Mouse (Mus musculus) embryonic facial prominence, embryonic 14.5 days (tissue): ENCODE measurements around the gene Ceacam9. TPM values are rescaled to one million over a fixed set of nuclear protein-coding genes. Genes with fewer than 3 reads are reported as not detected.

ENCODE experiments used
- polyA plus RNA-seq: library from polyadenylated mRNA; unstranded; fragments of >200 nt; fragmentation: Nextera tagmentation; extraction: Ambion mirVana; gene quantifications from 2 replicates; pipeline ENCODE4 v1.2.1, GENCODE M21; 2014

Ceacam9 gene
- polyA plus RNA-seq, 1 experiment from 2014 or later = not detected

Other genes starting within 250 kb of the Ceacam9 start
- gene Npas1, start 244.2 kb upstream of the Ceacam9 start, polyA plus RNA-seq = 0.10 and 0.11 TPM in 2 replicates
- gene Arhgap35, start 106.9 kb upstream of the Ceacam9 start, polyA plus RNA-seq = 22.0 and 23.0 TPM in 2 replicates
- not detected in 2 replicates for gene Ceacam15, start 46.2 kb upstream of the Ceacam9 start, polyA plus RNA-seq
- gene Ap2s1, start 16.5 kb downstream of the Ceacam9 start, polyA plus RNA-seq = 278 and 286 TPM in 2 replicates
- gene Slc1a5, start 59.4 kb downstream of the Ceacam9 start, polyA plus RNA-seq = 26.5 and 27.5 TPM in 2 replicates
- gene Strn4, start 94.0 kb downstream of the Ceacam9 start, polyA plus RNA-seq = 97.4 and 107 TPM in 2 replicates
- 28.2 and 28.6 TPM in 2 replicates for gene Fkrp, start 94.8 kb downstream of the Ceacam9 start, polyA plus RNA-seq
- 14.4 and 16.5 TPM in 2 replicates for gene Prkd2, start 121.0 kb downstream of the Ceacam9 start, polyA plus RNA-seq
- gene Dact3, start 153.4 kb downstream of the Ceacam9 start, polyA plus RNA-seq = 7.2 and 7.6 TPM in 2 replicates
- gene Gng8, start 169.9 kb downstream of the Ceacam9 start, polyA plus RNA-seq = 27.0 and 29.1 TPM in 2 replicates
- 1.8 and 1.9 TPM in 2 replicates for gene Ptgir, start 184.6 kb downstream of the Ceacam9 start, polyA plus RNA-seq
- gene Calm3, start 202.2 kb downstream of the Ceacam9 start, polyA plus RNA-seq = 164 and 189 TPM in 2 replicates
- 20.9 and 21.9 TPM in 2 replicates for gene Pnmal2, start 222.8 kb downstream of the Ceacam9 start, polyA plus RNA-seq
- 2.1 and 2.3 TPM in 2 replicates for gene Pnmal1, start 237.8 kb downstream of the Ceacam9 start, polyA plus RNA-seq